Mouse (Mus musculus): ENCODE measurements at regions not wholly inside any gene's neighbourhood (a gene's known extent, or its start where the extent isn't known, plus 50 kb on each side); places are given as distances from the start of the nearest gene placed in this dataset.

- DNase-seq (ENCODE audit: low spot score in 2 of 2): peak; percentile 4
Measured at GRCm38 (mm10) chr8:28117997-28118778, 670.7 kb downstream of the Poteg start.

- DNase-seq (ENCODE audit: low spot score in 2 of 2): no peak
Measured at GRCm38 (mm10) chr8:28125021-28125420, 677.6 kb downstream of the Poteg start.

GRCm38 (mm10) chr8:28141916-28142315 is 694.4 kb downstream of the Poteg start:
- DNase-seq (ENCODE audit: low spot score in 2 of 2): no peak

DNA sequence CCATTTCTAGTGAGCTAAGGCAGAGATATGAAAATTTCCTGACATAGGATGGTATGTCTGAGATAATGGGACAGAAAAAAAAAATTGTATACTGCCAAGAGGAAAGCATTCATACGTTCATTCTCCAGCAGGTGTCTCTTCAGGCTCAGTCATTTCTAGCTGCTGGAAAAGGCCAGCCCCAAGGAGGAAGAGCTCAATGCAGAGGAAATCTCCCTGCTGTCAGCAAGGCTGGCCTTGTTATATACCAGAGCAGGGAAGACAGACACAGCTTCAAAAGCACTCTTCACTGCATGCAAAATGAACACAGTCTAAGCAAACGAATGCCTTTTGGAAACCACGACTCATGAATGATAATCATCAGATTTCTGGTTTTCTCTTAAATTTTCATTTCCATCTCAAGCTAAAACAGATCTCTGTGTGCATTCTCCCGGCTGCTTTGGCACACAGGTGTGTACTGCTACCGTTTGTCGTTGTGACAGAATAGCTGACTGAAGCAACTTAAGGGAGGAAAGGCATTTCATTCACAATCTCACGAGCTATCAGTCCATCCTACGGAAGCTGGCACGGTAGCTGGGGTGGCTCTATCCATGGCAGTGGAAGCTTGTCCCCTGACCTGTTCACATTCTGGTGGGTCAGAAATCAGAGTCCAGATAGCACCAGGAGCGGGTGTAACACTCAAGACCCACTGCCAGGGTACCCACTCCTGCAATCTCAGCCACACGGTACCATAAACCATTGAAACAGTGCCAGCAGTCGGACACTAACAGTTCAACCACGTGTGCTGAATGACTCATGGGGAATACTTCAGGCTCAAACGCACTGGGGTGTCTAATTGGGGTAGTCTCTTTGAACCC is 701.4 kb downstream of the Poteg start:
- peak; percentile 24 to 54 for DNase-seq (ENCODE audit: low spot score in 2 of 2)

DNA sequence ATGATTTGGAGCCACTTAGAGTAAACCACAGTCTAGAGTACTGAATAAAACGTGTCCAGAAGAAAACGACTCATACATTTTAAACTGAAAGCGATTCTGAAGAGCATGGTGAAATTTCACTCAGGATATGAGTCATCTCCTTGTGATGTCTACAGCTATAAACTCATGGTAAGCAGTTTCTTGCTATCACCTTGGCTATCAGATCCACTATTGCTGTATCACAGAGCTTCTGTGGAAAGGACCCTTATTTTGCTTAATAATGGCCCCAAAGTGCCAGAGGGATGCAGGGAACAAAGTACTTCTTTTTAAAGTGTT is 701.9 kb downstream of the Poteg start:
- no peak for DNase-seq (ENCODE audit: low spot score in 2 of 2)

- no peak for DNase-seq (ENCODE audit: low spot score in 2 of 2)
Measured at GRCm38 (mm10) chr8:28160651-28161050, 713.2 kb downstream of the Poteg start.

DNA sequence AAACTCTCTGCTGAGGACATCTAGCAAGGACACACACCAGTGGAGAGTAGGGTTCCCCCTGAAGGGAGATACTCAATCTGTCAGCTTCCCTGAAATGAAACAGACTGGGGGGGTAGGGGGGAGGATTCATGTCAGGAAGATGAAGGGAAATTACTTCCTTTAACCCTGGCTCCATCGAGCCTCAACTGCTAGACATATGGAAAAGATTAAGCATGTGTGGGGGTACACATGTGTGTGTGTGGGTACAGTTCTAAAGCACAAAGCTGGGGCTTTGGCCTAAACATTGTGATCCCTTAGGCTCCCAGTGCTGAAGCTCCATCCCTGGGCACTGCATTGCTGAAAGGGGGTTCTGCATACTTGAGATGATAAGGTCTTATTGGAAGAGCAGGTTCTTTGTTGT is 720.6 kb downstream of the Poteg start:
- no peak for DNase-seq (ENCODE audit: low spot score in 2 of 2)

GRCm38 (mm10) chr8:28171456-28171855 is 724.0 kb downstream of the Poteg start:
- no peak for DNase-seq (ENCODE audit: low spot score in 2 of 2)

GRCm38 (mm10) chr8:28195943-28196342 is 748.5 kb downstream of the Poteg start:
- no peak for DNase-seq (ENCODE audit: low spot score in 2 of 2)

GRCm38 (mm10) chr8:28235562-28235961 is 788.1 kb downstream of the Poteg start:
- DNase-seq (ENCODE audit: low spot score in 2 of 2): no peak

DNA sequence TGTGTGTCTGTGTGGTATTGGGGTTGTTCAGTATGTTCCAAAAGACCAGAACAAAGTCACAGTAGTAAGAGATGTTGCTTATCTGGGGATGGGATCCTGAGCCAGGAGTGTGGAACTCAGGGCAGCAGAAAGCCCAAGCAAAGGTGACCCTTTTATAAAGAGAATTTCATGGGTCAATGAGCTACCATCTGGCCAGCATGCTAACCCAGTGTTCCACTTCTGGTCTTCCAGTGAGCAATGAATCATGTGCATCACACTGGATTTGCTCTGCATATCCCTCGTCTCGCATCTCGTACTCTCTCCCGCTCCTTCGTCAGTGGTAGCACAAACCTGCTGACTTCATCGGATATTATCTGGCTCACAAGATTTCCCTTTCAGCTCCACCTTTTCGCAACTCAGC is 791.9 kb downstream of the Poteg start:
- DNase-seq (ENCODE audit: low spot score in 2 of 2): no peak

DNA sequence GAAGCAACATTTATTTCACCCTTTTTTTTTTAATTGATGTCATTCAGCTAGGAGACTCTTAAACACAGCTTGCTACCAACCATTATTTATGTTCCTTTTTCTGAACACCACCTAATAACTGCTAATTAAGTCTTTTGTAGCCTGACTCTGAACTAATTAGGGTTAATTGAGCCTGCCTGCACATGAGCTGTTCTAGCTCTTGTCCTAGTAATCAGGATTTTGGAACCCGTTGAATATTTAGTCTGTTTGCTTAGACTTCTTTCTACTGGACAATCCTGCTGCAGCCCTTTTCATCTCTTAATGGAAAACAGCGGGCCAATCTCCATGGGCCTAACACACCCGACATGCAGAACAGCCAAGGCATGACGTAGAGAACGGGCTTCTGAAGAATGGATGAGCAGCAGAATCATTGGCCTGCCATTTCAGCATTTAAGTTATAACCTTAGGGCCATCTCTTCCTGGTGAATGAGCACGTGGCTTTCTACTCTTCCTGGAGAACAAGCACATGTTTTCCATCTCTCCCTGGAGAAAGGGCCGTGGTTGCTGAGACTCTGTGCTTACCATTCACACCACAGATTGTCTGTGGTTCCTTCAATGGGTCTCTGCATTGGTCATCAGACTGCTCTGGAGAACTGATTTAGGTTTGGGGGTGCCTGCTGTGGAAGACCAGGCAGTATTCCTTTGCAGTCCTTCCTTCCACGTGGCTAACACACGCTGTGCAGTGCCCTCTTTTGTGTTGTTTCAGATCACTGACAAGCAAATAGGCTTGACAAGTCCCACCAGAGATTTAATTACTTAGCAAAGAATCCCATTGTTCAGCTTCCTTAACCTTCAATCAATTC is 805.1 kb downstream of the Poteg start:
- peak in 1 of 2 experiments; percentile 7 for DNase-seq (ENCODE audit: low spot score in 2 of 2)

GRCm38 (mm10) chr8:28267277-28267676 is 819.8 kb downstream of the Poteg start:
- no peak for DNase-seq (ENCODE audit: low spot score in 2 of 2)

DNA sequence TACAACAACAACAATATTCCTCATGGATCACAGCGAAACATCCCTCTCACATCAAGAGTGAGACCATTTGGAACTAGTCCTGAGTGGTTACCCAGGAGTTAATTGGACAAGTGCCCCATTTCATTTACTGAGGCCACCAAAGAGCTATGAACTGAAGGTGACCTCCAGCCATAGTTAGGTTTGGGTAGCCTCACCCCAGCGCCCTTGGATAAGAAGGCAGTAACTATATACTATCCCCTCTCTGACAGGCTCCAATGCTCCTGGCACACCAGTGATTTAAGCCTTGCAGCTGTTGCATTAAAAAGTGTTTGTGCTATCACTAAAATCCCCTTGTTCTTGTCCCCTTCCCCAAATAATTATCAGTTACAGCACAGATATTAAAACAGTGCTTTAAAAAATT is 836.8 kb downstream of the Poteg start:
- no peak for DNase-seq (ENCODE audit: low spot score in 2 of 2)

- DNase-seq (ENCODE audit: low spot score in 2 of 2): no peak
Measured at GRCm38 (mm10) chr8:28298896-28299793, 851.7 kb downstream of the Poteg start.

- DNase-seq (ENCODE audit: low spot score in 2 of 2): no peak
Measured at GRCm38 (mm10) chr8:28317081-28317480, 869.6 kb downstream of the Poteg start.

DNA sequence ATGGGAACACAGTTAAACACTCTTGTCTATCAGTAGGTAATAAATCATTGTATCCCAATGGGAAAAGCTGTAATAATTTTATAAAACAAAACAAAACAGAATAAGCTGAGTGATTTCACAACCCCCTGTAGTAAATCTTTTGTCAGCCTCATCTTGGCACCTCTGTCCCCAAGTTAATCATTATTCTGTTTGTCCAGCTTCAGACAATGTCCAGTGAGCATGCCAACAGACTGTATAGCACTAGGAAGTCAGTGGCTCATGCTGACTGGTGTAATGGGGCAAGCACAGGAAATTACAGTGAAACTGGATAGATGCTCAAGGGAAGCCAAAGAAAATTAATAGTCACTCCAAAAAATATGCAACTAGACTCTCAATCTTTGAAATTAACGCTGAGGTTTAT is 885.9 kb downstream of the Poteg start:
- no peak for DNase-seq (ENCODE audit: low spot score in 2 of 2)

- no peak for DNase-seq (ENCODE audit: low spot score in 2 of 2)
Measured at GRCm38 (mm10) chr8:28337484-28337883, 890.0 kb downstream of the Poteg start.

GRCm38 (mm10) chr8:28341236-28341635 is 893.8 kb downstream of the Poteg start:
- DNase-seq (ENCODE audit: low spot score in 2 of 2): peak in 1 of 2 experiments; percentile 8

DNA sequence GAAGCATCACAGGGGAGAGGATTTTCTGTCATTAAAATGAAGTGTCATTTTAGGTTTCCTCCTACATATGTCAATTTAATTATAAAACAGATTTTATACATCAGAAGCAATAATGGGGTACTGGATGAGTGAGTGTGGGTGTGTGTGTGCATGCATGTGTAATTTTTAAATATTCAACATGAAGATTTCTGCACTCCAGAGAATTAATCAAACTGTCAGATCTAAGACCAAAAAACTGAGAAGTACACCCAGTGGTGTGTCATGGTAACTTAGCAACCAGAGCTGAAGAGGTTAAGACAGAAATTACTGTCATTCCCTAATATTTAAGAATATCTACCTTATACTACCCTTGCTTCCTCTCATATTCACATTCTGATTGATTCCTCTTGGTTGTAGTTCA is 919.0 kb downstream of the Poteg start:
- DNase-seq (ENCODE audit: low spot score in 2 of 2): no peak

DNA sequence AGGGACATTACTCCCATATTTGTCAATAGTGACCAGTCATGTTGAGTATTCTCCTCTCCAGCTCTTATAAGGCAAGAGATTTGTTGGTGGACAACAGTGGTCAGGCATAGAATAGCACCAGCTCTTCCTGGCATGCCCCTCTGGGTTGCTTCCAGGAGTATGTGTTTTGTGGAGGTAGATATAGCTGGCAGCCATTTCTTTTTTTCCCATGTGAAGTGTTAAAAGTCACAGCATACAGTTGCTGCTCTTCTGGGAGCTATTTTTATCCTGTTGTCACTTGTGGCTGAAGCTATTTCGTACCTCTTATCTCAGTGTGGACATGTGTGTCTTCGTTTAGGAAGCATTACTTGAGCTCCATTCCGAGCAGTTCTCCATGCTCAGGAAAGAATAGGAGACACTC is 919.9 kb downstream of the Poteg start:
- no peak for DNase-seq (ENCODE audit: low spot score in 2 of 2)
